Mouse (Mus musculus) limb, embryonic 10.5 days (tissue): ENCODE data around the gene Xlr4b. TPM values are rescaled to one million over a fixed set of nuclear protein-coding genes. Genes with fewer than 3 reads are reported as not detected.
A peak's percentile ranks its signal among the peaks of the same experiment; 100 is the strongest.
"Not testable (repeated sequence)": the region's sequence is repeated elsewhere in the genome, so short reads cannot be mapped to it uniquely, and the experiment has no call there.

Experiments used
- DNase-seq: peaks from one replicate; pipeline ENCODE4 v3.0.0-alpha.2; 2017; ENCODE audit warnings: low spot score
- H3K27ac ChIP-seq: fragments of 300-500 bp; sonication (generic); 2 replicates; pipeline ENCODE4 v1.5.1; 2016; ENCODE audit warnings: mild to moderate bottlenecking
- H3K27me3 ChIP-seq: fragments of 300-500 bp; sonication (generic); 2 replicates; pipeline ENCODE4 v1.6.1; 2016; ENCODE audit warnings: low read depth, mild to moderate bottlenecking; ENCODE audit not compliant: poor library complexity, severe bottlenecking
- H3K36me3 ChIP-seq: fragments of 300-500 bp; sonication (generic); 2 replicates; pipeline ENCODE4 v1.6.1; 2016; ENCODE audit warnings: mild to moderate bottlenecking, moderate library complexity
- H3K4me1 ChIP-seq: fragments of 300-500 bp; sonication (generic); 2 replicates; pipeline ENCODE4 v1.6.1; 2016
- H3K4me3 ChIP-seq: fragments of 300-500 bp; sonication (generic); 2 replicates; pipeline ENCODE4 v1.5.1; 2016; ENCODE audit warnings: mild to moderate bottlenecking, moderate library complexity
- H3K9me3 ChIP-seq: fragments of 300-500 bp; sonication (generic); replicated peaks from 2 replicates; pipeline ENCODE4 v1.6.1; 2016; ENCODE audit warnings: mild to moderate bottlenecking
- WGBS: fragments of 180-500 bp; shearing (Covaris S2); methylation state at CpG from one replicate; pipeline ENCODE4 v1.1.7; 2016; 5-methylcytosine and 5-hydroxymethylcytosine counted together
- polyA plus RNA-seq: library from polyadenylated mRNA; unstranded; fragments of >200 nt; fragmentation: Nextera tagmentation; extraction: Ambion mirVana; gene quantifications from 2 replicates; pipeline ENCODE4 v1.2.1, GENCODE M21; 2016

Xlr4b gene
- 0.18 and 1.0 TPM in 2 replicates for polyA plus RNA-seq

DNA sequence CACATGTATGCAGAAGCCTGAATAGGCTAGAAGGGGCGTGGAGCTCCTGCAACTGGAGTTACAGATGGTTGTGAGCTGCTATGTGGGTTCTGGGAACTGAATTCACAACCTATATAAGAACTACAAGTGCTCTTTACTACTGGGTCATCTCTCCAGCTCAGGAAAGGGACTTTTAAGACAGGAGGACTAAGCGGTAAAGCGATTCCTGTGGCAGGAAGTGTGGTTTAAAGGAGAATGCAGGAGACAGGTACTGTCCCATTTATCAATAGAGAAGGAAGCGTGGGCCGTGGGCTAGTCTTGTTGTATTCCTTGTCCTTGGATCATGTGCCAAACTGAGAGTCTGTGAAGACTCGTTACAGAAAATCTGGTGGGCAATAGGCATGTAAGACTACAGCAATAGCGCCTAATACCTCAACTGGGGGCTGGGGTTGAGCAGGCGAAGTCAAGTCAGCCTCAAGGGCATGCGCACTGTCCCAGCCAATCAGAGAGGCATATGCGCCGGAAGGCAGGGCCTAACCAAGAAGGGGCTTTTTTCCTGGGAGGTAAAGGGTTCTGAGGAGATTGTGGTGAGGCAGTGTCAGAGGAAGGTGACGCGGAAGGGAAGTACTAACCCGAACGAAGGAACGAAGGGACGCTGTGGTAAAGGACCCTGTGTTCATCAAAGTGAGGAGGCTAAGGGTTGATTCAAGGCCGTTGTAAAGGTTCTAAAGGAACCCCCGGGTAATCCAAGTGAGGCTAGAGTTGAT lies at the start of gene Xlr4b:
Gene Xlr4b, plus strand, starts transcription at position 515 of the 746 bp plus-strand sequence.
- not testable (repeated sequence) for H3K9me3 ChIP-seq, DNase-seq, H3K27ac ChIP-seq, H3K4me3 ChIP-seq, H3K4me1 ChIP-seq, H3K27me3 ChIP-seq, H3K36me3 ChIP-seq
- WGBS = 87% methylated on average over 18 of the region's 19 CpGs

GRCm38 (mm10) chrX:73176889-73177288 lies 37.2 kb upstream of the Xlr4b start, which contains the start of gene Spin2d:
Spin2d (minus strand) TSS chrX:73176989.
- DNase-seq, H3K27ac ChIP-seq, H3K4me3 ChIP-seq, H3K4me1 ChIP-seq, H3K9me3 ChIP-seq, H3K36me3 ChIP-seq, H3K27me3 ChIP-seq: not testable (repeated sequence)
- WGBS = 90% methylated on average over 3 of the region's 15 CpGs

GRCm38 (mm10) chrX:73191934-73192333 lies 22.2 kb upstream of the Xlr4b start, which contains the start of gene Xlr3b:
Xlr3b (plus strand) TSS chrX:73192207.
- WGBS = 80% methylated on average over 12 of the region's 12 CpGs
- not testable (repeated sequence) for H3K27me3 ChIP-seq, H3K4me1 ChIP-seq, H3K9me3 ChIP-seq, H3K27ac ChIP-seq, H3K36me3 ChIP-seq, DNase-seq, H3K4me3 ChIP-seq

DNA sequence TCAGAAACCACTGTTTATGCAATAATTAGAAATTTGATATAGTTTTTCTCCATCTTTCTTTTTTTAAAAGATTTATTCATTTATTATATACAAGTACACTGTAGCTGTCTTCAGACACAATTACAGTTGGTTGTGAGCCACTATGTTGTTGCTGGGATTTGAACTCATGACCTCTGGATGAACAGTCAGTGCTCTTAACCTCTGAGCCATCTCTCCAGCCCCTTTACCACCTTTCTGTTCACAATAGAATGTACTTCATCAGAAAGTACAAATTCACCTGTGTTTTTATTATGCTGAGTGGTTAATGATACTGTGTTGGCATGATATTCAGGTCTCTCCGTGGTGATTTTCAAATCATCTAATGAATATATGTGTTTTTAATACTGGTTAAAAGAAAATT lies 11.2 kb downstream of the Xlr4b start:
- H3K36me3 ChIP-seq = no peaks in the 10 kb centered on the region
- no peak for DNase-seq
- peaks cover 41% of the 10 kb centered on the region for H3K27me3 ChIP-seq
- 59% methylated on average over 1 of the region's 1 CpGs for WGBS
- peaks cover 6% of the 10 kb centered on the region; the same call in 1 of the 2 replicates for H3K4me1 ChIP-seq
- no peaks in the 10 kb centered on the region for H3K9me3 ChIP-seq
- no peak overlapping the region for H3K4me3 ChIP-seq
- H3K27ac ChIP-seq = no peak overlapping the region

DNA sequence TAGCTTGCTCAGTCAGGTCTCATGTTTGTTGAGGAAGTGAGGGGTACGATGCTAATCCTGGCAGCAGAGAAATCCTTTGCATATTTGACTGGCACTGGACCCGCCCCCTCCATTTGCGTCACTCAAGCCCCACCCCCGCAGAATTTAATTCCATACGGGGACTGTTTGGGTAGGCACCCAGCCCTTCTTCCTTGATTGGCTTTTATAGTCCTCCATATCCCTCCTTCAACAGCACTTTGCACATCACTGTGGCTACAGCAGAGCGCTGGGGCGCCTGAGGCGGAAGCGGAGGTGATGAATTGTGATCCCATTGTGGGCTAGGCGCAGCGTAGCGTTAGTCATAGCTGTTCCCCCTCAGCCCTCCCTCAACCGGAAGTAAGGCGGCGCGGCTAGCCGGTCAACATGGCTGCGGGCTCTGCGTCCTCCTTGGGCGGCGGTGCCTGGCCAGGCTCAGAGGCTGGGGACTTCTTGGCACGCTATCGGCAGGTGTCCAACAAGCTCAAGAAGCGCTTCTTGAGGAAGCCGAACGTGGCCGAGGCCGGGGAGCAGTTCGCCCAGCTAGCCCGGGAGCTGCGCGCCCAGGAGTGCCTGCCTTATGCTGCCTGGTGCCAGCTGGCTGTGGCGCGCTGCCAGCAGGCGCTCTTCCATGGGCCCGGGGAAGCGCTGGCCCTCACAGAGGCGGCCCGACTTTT lies 13.9 kb downstream of the Xlr4b start, which contains the start of gene F8a:
Gene F8a, plus strand, starts transcription at position 378 of the 692 bp plus-strand sequence.
- peak within 1 kb of the TSS; percentile 65 for H3K4me3 ChIP-seq
- H3K27ac ChIP-seq = peak within 1 kb of the TSS; percentile 85
- peak; percentile 75 for DNase-seq
- peaks cover 53% of the 10 kb centered on the region for H3K27me3 ChIP-seq
- 11% methylated on average over 39 of the region's 39 CpGs for WGBS
- H3K4me1 ChIP-seq = peaks cover 6% of the 10 kb centered on the region; the same call in 1 of the 2 replicates
- H3K9me3 ChIP-seq = no peaks in the 10 kb centered on the region
- H3K36me3 ChIP-seq = no peaks in the 10 kb centered on the region

- peaks cover 6% of the 10 kb centered on the region; the same call in 1 of the 2 replicates for H3K4me1 ChIP-seq
- H3K9me3 ChIP-seq = no peaks in the 10 kb centered on the region
- WGBS = 19% methylated on average over 47 of the region's 51 CpGs
- peaks cover 53% of the 10 kb centered on the region for H3K27me3 ChIP-seq
- H3K4me3 ChIP-seq = peak overlapping the region; percentile 65
- peak overlapping the region; percentile 85 for H3K27ac ChIP-seq
- no peaks in the 10 kb centered on the region for H3K36me3 ChIP-seq
- peak; percentile 47 for DNase-seq
Observed at GRCm38 (mm10) chrX:73228606-73229214, 14.6 kb downstream of the Xlr4b start.

DNA sequence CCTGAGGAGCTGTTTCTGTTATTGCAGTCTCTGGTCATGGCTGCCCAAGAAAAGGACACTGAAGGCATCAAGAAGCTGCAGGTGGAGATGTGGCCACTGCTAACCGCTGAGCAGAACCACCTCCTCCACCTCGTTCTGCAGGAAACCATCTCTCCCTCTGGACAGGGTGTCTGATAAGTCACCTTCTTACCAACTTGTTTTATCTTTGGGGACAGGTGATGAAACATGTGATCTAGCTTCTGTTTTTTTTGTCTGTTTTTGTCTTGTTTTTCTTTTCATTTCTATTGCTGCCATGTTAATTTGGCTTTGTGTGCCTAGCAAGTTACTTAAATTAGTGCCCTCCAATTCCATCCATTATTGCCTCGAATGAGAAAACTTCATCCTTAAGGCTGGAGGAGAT lies 15.2 kb downstream of the Xlr4b start:
- Histone ChIP-seq H3K27ac (no peak overlapping the region), H3K9me3 (no peaks in the 10 kb centered on the region), H3K27me3 (peaks cover 53% of the 10 kb centered on the region), H3K36me3 (no peaks in the 10 kb centered on the region), H3K4me3 (peak overlapping the region; percentile 65), H3K4me1 (peaks cover 6% of the 10 kb centered on the region; the same call in 1 of the 2 replicates)
- DNase-seq = no peak
- WGBS = 41% methylated on average over 3 of the region's 3 CpGs

DNA sequence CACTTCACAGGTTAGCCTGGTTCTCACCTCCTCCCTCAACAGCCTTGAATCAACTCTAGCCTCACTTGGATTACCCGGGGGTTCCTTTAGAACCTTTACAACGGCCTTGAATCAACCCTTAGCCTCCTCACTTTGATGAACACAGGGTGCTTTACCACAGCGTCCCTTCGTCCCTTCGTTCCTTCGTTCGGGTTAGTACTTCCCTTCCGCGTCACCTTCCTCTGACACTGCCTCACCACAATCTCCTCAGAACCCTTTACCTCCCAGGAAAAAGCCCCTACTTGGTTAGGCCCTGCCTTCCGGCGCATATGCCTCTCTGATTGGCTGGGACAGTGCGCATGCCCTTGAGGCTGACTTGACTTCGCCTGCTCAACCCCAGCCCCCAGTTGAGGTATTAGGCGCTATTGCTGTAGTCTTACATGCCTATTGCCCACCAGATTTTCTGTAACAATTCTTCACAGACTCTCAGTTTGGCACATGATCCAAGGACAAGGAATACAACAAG lies 28.7 kb downstream of the Xlr4b start, which contains the start of gene Xlr4c:
Gene Xlr4c, minus strand, starts transcription at position 310 of the 505 bp plus-strand sequence.
- 88% methylated on average over 14 of the region's 14 CpGs for WGBS
- DNase-seq, H3K4me3 ChIP-seq: not testable (repeated sequence)

GRCm38 (mm10) chrX:73262428-73262827 lies 48.3 kb downstream of the Xlr4b start:
- not testable (repeated sequence) for DNase-seq, H3K27ac ChIP-seq, H3K4me1 ChIP-seq, H3K27me3 ChIP-seq, H3K9me3 ChIP-seq, H3K36me3 ChIP-seq, H3K4me3 ChIP-seq
- 79% methylated on average over 1 of the region's 2 CpGs for WGBS

More for the DNA sequence above, 28.7 kb downstream of the Xlr4b start, which contains the start of gene Xlr4c:
- H3K9me3 ChIP-seq, H3K27ac ChIP-seq, H3K36me3 ChIP-seq, H3K27me3 ChIP-seq, H3K4me1 ChIP-seq: not testable (repeated sequence)

DNA sequence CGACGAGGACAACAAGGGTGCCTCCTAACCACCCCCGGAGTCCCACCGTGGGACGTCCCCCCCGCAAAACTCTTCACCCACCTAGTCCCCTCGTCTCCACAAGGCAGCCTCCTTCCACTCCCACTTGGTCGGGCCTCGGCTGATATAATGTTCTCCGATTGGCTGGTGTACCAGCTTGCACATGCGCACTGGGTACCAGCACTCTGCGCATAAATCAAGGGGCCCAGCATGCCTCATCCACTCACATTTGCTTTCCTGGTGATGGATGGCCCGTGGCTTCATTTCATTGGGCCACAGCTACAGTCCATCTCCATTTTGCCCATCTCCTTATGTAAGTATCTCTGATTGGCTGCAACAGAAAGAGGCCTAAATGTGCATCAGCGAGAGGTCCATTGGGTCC lies 51.1 kb downstream of the Xlr4b start, which contains the start of gene Xlr3c:
Gene Xlr3c, minus strand, starts transcription at position 121 of the 400 bp plus-strand sequence.
- not testable (repeated sequence) for H3K4me1 ChIP-seq, DNase-seq, H3K4me3 ChIP-seq, H3K9me3 ChIP-seq, H3K36me3 ChIP-seq, H3K27ac ChIP-seq, H3K27me3 ChIP-seq
- 91% methylated on average over 14 of the region's 14 CpGs for WGBS
